Mouse (Mus musculus): Measurements from ENCODE around the gene Il12rb2. TPM values are rescaled to one million over a fixed set of nuclear protein-coding genes. Genes with fewer than 3 reads are reported as not detected.

Gene Il12rb2
- polyA plus RNA-seq, 1 experiment from 2014 or later = not detected

GRCm38 (mm10) chr6:67337943-67338342 is 38.0 kb downstream of the Il12rb2 start:
- no peaks in the 10 kb centered on the region for H3K27me3 ChIP-seq (ENCODE audit: control insufficient read depth, insufficient read depth, low read length)
- no peaks in the 10 kb centered on the region for H3K9me3 ChIP-seq (ENCODE audit: control insufficient read depth, low read length)
- H3K4me3 ChIP-seq (replicated peaks; ENCODE audit: low read length) = no peak overlapping the region
- DNase-seq (ENCODE audit: low spot score) (no peak), ATAC-seq (ENCODE audit: low FRiP score) (no peak)
- H3K4me2 ChIP-seq (replicated peaks) = no peak overlapping the region
- H3K27ac ChIP-seq = no peak overlapping the region
- H3K36me3 ChIP-seq (replicated peaks; ENCODE audit: control insufficient read depth, insufficient read depth) = no peaks in the 10 kb centered on the region
- H3K9ac ChIP-seq = no peak overlapping the region
- H3K4me1 ChIP-seq (replicated peaks; ENCODE audit: control insufficient read depth, insufficient read depth, low read length) = no peaks in the 10 kb centered on the region

- no peak overlapping the region for H3K4me2 ChIP-seq (replicated peaks)
- no peak for ATAC-seq (ENCODE audit: low FRiP score)
- no peak for DNase-seq (ENCODE audit: low spot score)
- H3K9ac ChIP-seq = no peak overlapping the region
- H3K4me1 ChIP-seq (replicated peaks; ENCODE audit: control insufficient read depth, insufficient read depth, low read length) = no peaks in the 10 kb centered on the region
- no peak overlapping the region for H3K4me3 ChIP-seq (replicated peaks; ENCODE audit: low read length)
- H3K27me3 ChIP-seq (ENCODE audit: control insufficient read depth, insufficient read depth, low read length) = no peaks in the 10 kb centered on the region
- H3K9me3 ChIP-seq (ENCODE audit: control insufficient read depth, low read length) = no peaks in the 10 kb centered on the region
- no peak overlapping the region for H3K27ac ChIP-seq
- 89% methylated on average over 3 of the region's 3 CpGs for WGBS
- H3K36me3 ChIP-seq (replicated peaks; ENCODE audit: control insufficient read depth, insufficient read depth) = no peaks in the 10 kb centered on the region
Measured at GRCm38 (mm10) chr6:67323788-67324187, 52.2 kb downstream of the Il12rb2 start.

- no peak overlapping the region for H3K27ac ChIP-seq
- H3K9me3 ChIP-seq (ENCODE audit: control insufficient read depth, low read length) = no peaks in the 10 kb centered on the region
- no peak overlapping the region for H3K4me3 ChIP-seq (replicated peaks; ENCODE audit: low read length)
- H3K27me3 ChIP-seq (ENCODE audit: control insufficient read depth, insufficient read depth, low read length) = no peaks in the 10 kb centered on the region
- no peak overlapping the region for H3K9ac ChIP-seq
- peak; percentile 61 for DNase-seq (ENCODE audit: low spot score)
- H3K4me1 ChIP-seq (replicated peaks; ENCODE audit: control insufficient read depth, insufficient read depth, low read length) = no peaks in the 10 kb centered on the region
- peak; percentile 81 for ATAC-seq (ENCODE audit: low FRiP score)
- H3K4me2 ChIP-seq (replicated peaks) = no peak overlapping the region
- no peaks in the 10 kb centered on the region for H3K36me3 ChIP-seq (replicated peaks; ENCODE audit: control insufficient read depth, insufficient read depth)
- 32% methylated on average over 10 of the region's 10 CpGs for WGBS
Measured at GRCm38 (mm10) chr6:67318451-67318850, 57.5 kb downstream of the Il12rb2 start.

- Histone ChIP-seq H3K4me1 (replicated peaks; ENCODE audit: control insufficient read depth, insufficient read depth, low read length) (no peaks in the 10 kb centered on the region), H3K9me3 (ENCODE audit: control insufficient read depth, low read length) (no peaks in the 10 kb centered on the region), H3K4me3 (replicated peaks; ENCODE audit: low read length) (no peak overlapping the region), H3K9ac (no peak overlapping the region), H3K4me2 (replicated peaks) (no peak overlapping the region), H3K27ac (no peak overlapping the region), H3K27me3 (ENCODE audit: control insufficient read depth, insufficient read depth, low read length) (no peaks in the 10 kb centered on the region), H3K36me3 (replicated peaks; ENCODE audit: control insufficient read depth, insufficient read depth) (no peaks in the 10 kb centered on the region)
- 85% methylated on average over 8 of the region's 8 CpGs for WGBS
- DNase-seq (ENCODE audit: low spot score) (no peak), ATAC-seq (ENCODE audit: low FRiP score) (no peak)
Measured at GRCm38 (mm10) chr6:67317827-67318338, 58.1 kb downstream of the Il12rb2 start.

GRCm38 (mm10) chr6:67317068-67317467 is 58.9 kb downstream of the Il12rb2 start:
- Histone ChIP-seq H3K4me2 (replicated peaks) (no peak overlapping the region), H3K4me1 (replicated peaks; ENCODE audit: control insufficient read depth, insufficient read depth, low read length) (no peaks in the 10 kb centered on the region), H3K27me3 (ENCODE audit: control insufficient read depth, insufficient read depth, low read length) (no peaks in the 10 kb centered on the region), H3K4me3 (replicated peaks; ENCODE audit: low read length) (no peak overlapping the region), H3K36me3 (replicated peaks; ENCODE audit: control insufficient read depth, insufficient read depth) (no peaks in the 10 kb centered on the region), H3K27ac (no peak overlapping the region), H3K9ac (no peak overlapping the region), H3K9me3 (ENCODE audit: control insufficient read depth, low read length) (no peaks in the 10 kb centered on the region)
- DNase-seq (ENCODE audit: low spot score) (no peak), ATAC-seq (ENCODE audit: low FRiP score) (no peak)
- whole genome bisulfite sequencing = 79% methylated on average over 5 of the region's 5 CpGs

- ATAC-seq (ENCODE audit: low FRiP score) (no peak), DNase-seq (ENCODE audit: low spot score) (no peak)
- WGBS = 62% methylated on average over 1 of the region's 1 CpGs
- H3K36me3 ChIP-seq (replicated peaks; ENCODE audit: control insufficient read depth, insufficient read depth) = no peaks in the 10 kb centered on the region
- no peak overlapping the region for H3K4me2 ChIP-seq (replicated peaks)
- H3K27ac ChIP-seq = no peak overlapping the region
- no peak overlapping the region for H3K4me3 ChIP-seq (replicated peaks; ENCODE audit: low read length)
- H3K9me3 ChIP-seq (ENCODE audit: control insufficient read depth, low read length) = no peaks in the 10 kb centered on the region
- no peaks in the 10 kb centered on the region for H3K4me1 ChIP-seq (replicated peaks; ENCODE audit: control insufficient read depth, insufficient read depth, low read length)
- no peaks in the 10 kb centered on the region for H3K27me3 ChIP-seq (ENCODE audit: control insufficient read depth, insufficient read depth, low read length)
- H3K9ac ChIP-seq = no peak overlapping the region
Measured at GRCm38 (mm10) chr6:67314697-67315096, 61.3 kb downstream of the Il12rb2 start.

- no peak for DNase-seq (ENCODE audit: low spot score)
- no peak for ATAC-seq (ENCODE audit: low FRiP score)
- H3K4me3 ChIP-seq (replicated peaks; ENCODE audit: low read length) = no peak overlapping the region
- H3K9ac ChIP-seq = no peak overlapping the region
- no peaks in the 10 kb centered on the region for H3K4me1 ChIP-seq (replicated peaks; ENCODE audit: control insufficient read depth, insufficient read depth, low read length)
- no peak overlapping the region for H3K4me2 ChIP-seq (replicated peaks)
- H3K27ac ChIP-seq = no peak overlapping the region
- WGBS = 90% methylated on average over 3 of the region's 3 CpGs
- no peaks in the 10 kb centered on the region for H3K27me3 ChIP-seq (ENCODE audit: control insufficient read depth, insufficient read depth, low read length)
- H3K36me3 ChIP-seq (replicated peaks; ENCODE audit: control insufficient read depth, insufficient read depth) = no peaks in the 10 kb centered on the region
- no peaks in the 10 kb centered on the region for H3K9me3 ChIP-seq (ENCODE audit: control insufficient read depth, low read length)
Measured at GRCm38 (mm10) chr6:67309752-67310151, 66.2 kb downstream of the Il12rb2 start.

- 85% methylated on average over 3 of the region's 3 CpGs for WGBS
- H3K27me3 ChIP-seq (ENCODE audit: control insufficient read depth, insufficient read depth, low read length) = no peaks in the 10 kb centered on the region
- ATAC-seq (ENCODE audit: low FRiP score) (no peak), DNase-seq (ENCODE audit: low spot score) (no peak)
- no peaks in the 10 kb centered on the region for H3K4me1 ChIP-seq (replicated peaks; ENCODE audit: control insufficient read depth, insufficient read depth, low read length)
- H3K4me3 ChIP-seq (replicated peaks; ENCODE audit: low read length) = no peak overlapping the region
- H3K9ac ChIP-seq = no peak overlapping the region
- H3K4me2 ChIP-seq (replicated peaks) = no peak overlapping the region
- H3K27ac ChIP-seq = no peak overlapping the region
- no peaks in the 10 kb centered on the region for H3K36me3 ChIP-seq (replicated peaks; ENCODE audit: control insufficient read depth, insufficient read depth)
- no peaks in the 10 kb centered on the region for H3K9me3 ChIP-seq (ENCODE audit: control insufficient read depth, low read length)
Measured at GRCm38 (mm10) chr6:67308994-67309393, 67.0 kb downstream of the Il12rb2 start.

- H3K9me3 ChIP-seq (ENCODE audit: control insufficient read depth, low read length) = no peaks in the 10 kb centered on the region
- 91% methylated on average over 10 of the region's 10 CpGs for WGBS
- H3K4me3 ChIP-seq (replicated peaks; ENCODE audit: low read length) = no peak overlapping the region
- no peak for ATAC-seq (ENCODE audit: low FRiP score)
- H3K4me2 ChIP-seq (replicated peaks) = no peak overlapping the region
- H3K27ac ChIP-seq = no peak overlapping the region
- H3K27me3 ChIP-seq (ENCODE audit: control insufficient read depth, insufficient read depth, low read length) = no peaks in the 10 kb centered on the region
- H3K36me3 ChIP-seq (replicated peaks; ENCODE audit: control insufficient read depth, insufficient read depth) = no peaks in the 10 kb centered on the region
- no peak for DNase-seq (ENCODE audit: low spot score)
- no peaks in the 10 kb centered on the region for H3K4me1 ChIP-seq (replicated peaks; ENCODE audit: control insufficient read depth, insufficient read depth, low read length)
- H3K9ac ChIP-seq = no peak overlapping the region
Measured at GRCm38 (mm10) chr6:67303210-67303609, 72.8 kb downstream of the Il12rb2 start.

- Histone ChIP-seq H3K9me3 (ENCODE audit: control insufficient read depth, low read length) (no peaks in the 10 kb centered on the region), H3K4me2 (replicated peaks) (no peak overlapping the region), H3K9ac (no peak overlapping the region), H3K27me3 (ENCODE audit: control insufficient read depth, insufficient read depth, low read length) (no peaks in the 10 kb centered on the region), H3K27ac (no peak overlapping the region), H3K4me1 (replicated peaks; ENCODE audit: control insufficient read depth, insufficient read depth, low read length) (no peaks in the 10 kb centered on the region), H3K36me3 (replicated peaks; ENCODE audit: control insufficient read depth, insufficient read depth) (no peaks in the 10 kb centered on the region), H3K4me3 (replicated peaks; ENCODE audit: low read length) (no peak overlapping the region)
- WGBS = 89% methylated on average over 4 of the region's 4 CpGs
- ATAC-seq (ENCODE audit: low FRiP score) (no peak), DNase-seq (ENCODE audit: low spot score) (no peak)
Measured at GRCm38 (mm10) chr6:67302471-67302870, 73.5 kb downstream of the Il12rb2 start.

All from hindbrain, embryonic 14.5 days (tissue).